Mouse (Mus musculus) G1E (cell line): Measurements from ENCODE around the gene Vasn. TPM values are rescaled to one million over a fixed set of nuclear protein-coding genes. Genes with fewer than 3 reads are reported as not detected.
A peak's percentile ranks its signal among the peaks of the same experiment; 100 is the strongest.

Experiments
- ATAC-seq: 2 replicates; pipeline ENCODE4 v1.8.0; 2016; ENCODE audit warnings: mild to moderate bottlenecking; ENCODE audit not compliant: insufficient number of reproducible peaks, poor library complexity, low FRiP score, severe bottlenecking; ENCODE audit errors: extremely low read depth
- DNase-seq: peaks from one replicate; pipeline ENCODE4 v3.0.0; 2012; ENCODE audit warnings: low spot score
- H3K27me3 ChIP-seq: 2 replicates; pipeline ENCODE4 v1.6.1; 2012; ENCODE audit warnings: mild to moderate bottlenecking, low read length, inconsistent platforms; ENCODE audit not compliant: insufficient read depth
- H3K36me3 ChIP-seq: replicated peaks from 2 replicates; pipeline ENCODE3; 2012; ENCODE audit warnings: mild to moderate bottlenecking, inconsistent platforms
- H3K4me1 ChIP-seq: 2 replicates; pipeline ENCODE4 v1.6.1; 2012; ENCODE audit warnings: low read depth, low read length, inconsistent platforms, mixed read lengths; ENCODE audit not compliant: insufficient read depth
- H3K4me3 ChIP-seq: 2 replicates; pipeline ENCODE4 v1.5.1; 2012; ENCODE audit warnings: low read depth, mild to moderate bottlenecking, inconsistent platforms, low read length, moderate library complexity, mixed read lengths
- H3K9me3 ChIP-seq: replicated peaks from 2 replicates; pipeline ENCODE4 v1.6.1; 2012; ENCODE audit warnings: inconsistent platforms
- CTCF ChIP-seq: IDR thresholded peaks from 2 replicates; pipeline ENCODE4 v1.5.1; 2012; ENCODE audit warnings: low read depth, low read length, inconsistent platforms, mixed read lengths
- GATA1 ChIP-seq: IDR thresholded peaks from 2 replicates; pipeline ENCODE4 v1.6.1; 2012; ENCODE audit warnings: borderline replicate concordance, low read length, inconsistent platforms, mixed read lengths
- GATA2 ChIP-seq: IDR thresholded peaks from 2 replicates; pipeline ENCODE4 v1.6.1; 2012; ENCODE audit warnings: low read depth, low read length, inconsistent platforms, borderline replicate concordance
- POLR2AphosphoS5 ChIP-seq: IDR thresholded peaks from 2 replicates; pipeline ENCODE4 v1.6.1; 2012; ENCODE audit warnings: low read depth, low read length, inconsistent platforms; ENCODE audit not compliant: insufficient replicate concordance
- TAL1 ChIP-seq: conservative IDR thresholded peaks from 2 replicates; pipeline ENCODE4 v1.6.1; 2012; ENCODE audit warnings: low read depth, low read length, inconsistent platforms, mixed read lengths
- polyA plus RNA-seq: library from polyadenylated mRNA; stranded (reverse); fragments of >175 nt; gene quantifications from 2 replicates; pipeline ENCODE4 v1.2.3, GENCODE M21; 2012
- total RNA-seq, 2 experiments: library from RNA; stranded (forward) in 1 of 2; stranded (reverse) in 1 of 2; fragments of 200-1000 nt in 1 of 2; fragments of >200 nt in 1 of 2; fragmentation: Nextera tagmentation in 1 of 2; gene quantifications; 2 replicates each; pipeline ENCODE4 v1.2.3; 2014 to 2017

The Vasn gene
- total and polyA plus RNA-seq, 3 experiments, result 0.03 to 0.30 (median 0.05) TPM

GRCm38 (mm10) chr16:4613736-4614135 lies 26.0 kb upstream of the Vasn start:
- ATAC-seq (no peak), DNase-seq (no peak)
- Histone ChIP-seq H3K9me3 (no peaks in the 10 kb centered on the region), H3K36me3 (peaks cover 56% of the 10 kb centered on the region), H3K27me3 (peaks cover 16% of the 10 kb centered on the region), H3K4me1 (peaks cover under 1% of the 10 kb centered on the region; the same call in 1 of the 2 replicates), H3K4me3 (no peak overlapping the region)
- TF ChIP-seq CTCF, result no peak
- no peak for TF ChIP-seq TAL1
- TF ChIP-seq POLR2AphosphoS5, result no peak
- no peak for TF ChIP-seq GATA2

GRCm38 (mm10) chr16:4614639-4615038 lies 25.1 kb upstream of the Vasn start:
- H3K27me3 ChIP-seq, result peaks cover 11% of the 10 kb centered on the region
- peaks cover 65% of the 10 kb centered on the region for H3K36me3 ChIP-seq
- no peak for TF ChIP-seq GATA1
- TF ChIP-seq POLR2AphosphoS5, result no peak
- TF ChIP-seq TAL1, result no peak
- TF ChIP-seq CTCF, result no peak
- TF ChIP-seq GATA2, result no peak
- H3K9me3 ChIP-seq, result no peaks in the 10 kb centered on the region
- H3K4me1 ChIP-seq, result no peaks in the 10 kb centered on the region
- no peak for ATAC-seq
- no peak for DNase-seq
- no peak overlapping the region for H3K4me3 ChIP-seq

- peaks cover 8% of the 10 kb centered on the region for H3K27me3 ChIP-seq
- TF ChIP-seq GATA1 (no peak), CTCF (no peak), GATA2 (no peak), POLR2AphosphoS5 (no peak), TAL1 (no peak)
- no peaks in the 10 kb centered on the region for H3K9me3 ChIP-seq
- H3K36me3 ChIP-seq, result peaks cover 72% of the 10 kb centered on the region
- no peak for ATAC-seq
- no peak for DNase-seq
- no peak overlapping the region for H3K4me3 ChIP-seq
- no peaks in the 10 kb centered on the region for H3K4me1 ChIP-seq
Observed at GRCm38 (mm10) chr16:4615297-4615696, 24.4 kb upstream of the Vasn start.

- Histone ChIP-seq H3K4me3 (no peak overlapping the region), H3K27me3 (no peaks in the 10 kb centered on the region), H3K9me3 (no peaks in the 10 kb centered on the region), H3K36me3 (peaks cover 84% of the 10 kb centered on the region), H3K4me1 (peaks cover 5% of the 10 kb centered on the region; the same call in 1 of the 2 replicates)
- ATAC-seq (no peak), DNase-seq (no peak)
- TF ChIP-seq GATA1 (no peak), GATA2 (no peak), POLR2AphosphoS5 (no peak), CTCF (no peak)
Observed at GRCm38 (mm10) chr16:4616829-4617228, 22.9 kb upstream of the Vasn start.

- no peak for TF ChIP-seq GATA2
- no peak for TF ChIP-seq TAL1
- TF ChIP-seq CTCF, result no peak
- TF ChIP-seq POLR2AphosphoS5, result no peak
- Histone ChIP-seq H3K4me1 (peaks cover 34% of the 10 kb centered on the region), H3K4me3 (peak overlapping the region; percentile 88), H3K36me3 (peaks cover 77% of the 10 kb centered on the region), H3K9me3 (no peaks in the 10 kb centered on the region), H3K27me3 (no peaks in the 10 kb centered on the region)
- DNase-seq (no peak), ATAC-seq (no peak)
Observed at GRCm38 (mm10) chr16:4624074-4624473, 15.7 kb upstream of the Vasn start.

GRCm38 (mm10) chr16:4624481-4625110 lies 15.1 kb upstream of the Vasn start, which contains the start of gene Pam16:
TSS of gene Pam16 (minus strand) at chr16:4624988.
- Histone ChIP-seq H3K4me1 (peaks cover 34% of the 10 kb centered on the region), H3K9me3 (no peaks in the 10 kb centered on the region), H3K4me3 (peak within 1 kb of the TSS; percentile 88), H3K27me3 (no peaks in the 10 kb centered on the region), H3K36me3 (peaks cover 77% of the 10 kb centered on the region)
- 0 out of 2 replicates have a peak, but pooled peaks have one; percentile 48 for TF ChIP-seq POLR2AphosphoS5
- no peak for TF ChIP-seq CTCF
- no peak for TF ChIP-seq GATA2
- TF ChIP-seq GATA1, result no peak
- TF ChIP-seq TAL1, result no peak
- DNase-seq, result peak; percentile 80
- peak; percentile 70 for ATAC-seq
